Mouse (Mus musculus) thymus, adult 2 months (tissue): ENCODE measurements around the gene Rabep2.

Source experiments
- CTCF ChIP-seq: fragments of 200-500 bp; IDR thresholded peaks from 2 replicates; pipeline ENCODE4 v1.5.1; 2012; ENCODE audit warnings: mild to moderate bottlenecking, control low read depth, low read length, moderate library complexity, borderline replicate concordance; ENCODE audit not compliant: control insufficient read depth, poor library complexity, insufficient read depth; ENCODE audit errors: extremely low read depth
- POLR2A ChIP-seq: fragments of 200-500 bp; IDR thresholded peaks from 2 replicates; pipeline ENCODE4 v1.6.1; 2012; ENCODE audit warnings: mild to moderate bottlenecking, low read length, control low read depth, moderate library complexity; ENCODE audit not compliant: control insufficient read depth, poor library complexity, insufficient read depth; ENCODE audit errors: extremely low read depth

DNA sequence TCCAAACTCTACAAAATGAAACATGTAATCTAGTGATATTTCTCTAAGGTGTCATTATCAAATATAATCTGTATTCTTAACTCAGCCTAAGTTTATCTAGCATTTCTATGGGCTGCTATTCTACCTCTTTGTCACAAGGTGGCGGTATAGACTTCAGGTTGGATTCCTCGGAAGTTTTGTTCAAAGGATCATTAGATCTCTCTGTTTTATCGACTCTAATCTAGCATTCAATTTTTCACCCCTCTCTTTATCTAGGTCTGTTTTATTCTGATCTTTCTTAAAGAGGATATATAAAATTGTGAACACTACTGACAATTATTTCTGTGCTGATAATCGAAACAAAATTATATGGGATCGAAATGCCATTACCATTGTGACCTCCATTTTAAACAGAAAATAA is 53.1 kb downstream of the Rabep2 start:
- TF ChIP-seq POLR2A (no peak), CTCF (no peak)
